Mouse (Mus musculus): ENCODE results near the gene Ppp6r1. TPM values are rescaled to one million over a fixed set of nuclear protein-coding genes. Genes with fewer than 3 reads are reported as not detected.

Ppp6r1 gene
- polyA plus RNA-seq, 2 experiments, result 7.9 to 86.9 TPM

- peaks cover 36% of the 10 kb centered on the region for H3K36me3 ChIP-seq (ENCODE audit: control insufficient read depth, insufficient read depth, low read length)
- peak overlapping the region; percentile 89 for H3K4me3 ChIP-seq (replicated peaks; ENCODE audit: low read length)
- peak; percentile 58 for ATAC-seq (ENCODE audit: low FRiP score, low read depth)
- H3K4me1 ChIP-seq (ENCODE audit: control insufficient read depth, insufficient read depth, low read length), result peaks cover 7% of the 10 kb centered on the region; the same call in 1 of the 2 replicates
- WGBS, result 5% methylated on average over 27 of the region's 35 CpGs
- peak overlapping the region; percentile 93 for H3K27ac ChIP-seq (replicated peaks; ENCODE audit: low read depth, low read length)
- no peak for TF ChIP-seq POLR2A (IDR thresholded peaks at IDR 0.05; ENCODE audit: borderline replicate concordance, extremely low read depth, insufficient read depth, insufficient read length)
- H3K9me3 ChIP-seq (ENCODE audit: control insufficient read depth, low read length), result no peaks in the 10 kb centered on the region
- no peaks in the 10 kb centered on the region for H3K27me3 ChIP-seq (ENCODE audit: control insufficient read depth, insufficient read depth, low read length)
- peak overlapping the region; percentile 99 for H3K9ac ChIP-seq (ENCODE audit: low read depth, low read length, severe bottlenecking)
- H3K4me2 ChIP-seq (replicated peaks; ENCODE audit: low read depth, low read length, severe bottlenecking), result peak overlapping the region; percentile 80
- no peak for DNase-seq (ENCODE audit: low spot score)
Observed at GRCm38 (mm10) chr7:4690951-4691653, 32.3 kb upstream of the Ppp6r1 start.

- Histone ChIP-seq H3K4me3 (replicated peaks; ENCODE audit: low read length) (peak within 1 kb of the TSS; percentile 89), H3K9me3 (ENCODE audit: control insufficient read depth, low read length) (no peaks in the 10 kb centered on the region), H3K4me2 (replicated peaks; ENCODE audit: low read depth, low read length, severe bottlenecking) (peak within 1 kb of the TSS; percentile 80), H3K4me1 (ENCODE audit: control insufficient read depth, insufficient read depth, low read length) (peaks cover 7% of the 10 kb centered on the region; the same call in 1 of the 2 replicates), H3K9ac (ENCODE audit: low read depth, low read length, severe bottlenecking) (peak within 1 kb of the TSS; percentile 99), H3K27ac (replicated peaks; ENCODE audit: low read depth, low read length) (peak within 1 kb of the TSS; percentile 93), H3K27me3 (ENCODE audit: control insufficient read depth, insufficient read depth, low read length) (no peaks in the 10 kb centered on the region), H3K36me3 (ENCODE audit: control insufficient read depth, insufficient read depth, low read length) (peaks cover 29% of the 10 kb centered on the region)
- ATAC-seq (ENCODE audit: low FRiP score, low read depth) (peak; percentile 87), DNase-seq (ENCODE audit: low spot score) (peak; percentile 70)
- TF ChIP-seq POLR2A (IDR thresholded peaks at IDR 0.05; ENCODE audit: borderline replicate concordance, extremely low read depth, insufficient read depth, insufficient read length), result no peak
- WGBS, result 4% methylated on average over 7 of the region's 18 CpGs
Observed at GRCm38 (mm10) chr7:4690387-4690786, 31.6 kb upstream of the Ppp6r1 start, which contains the start of gene Brsk1. TSS of gene Brsk1 (plus strand) at chr7:4690604.

GRCm38 (mm10) chr7:4684632-4685417 is 26.0 kb upstream of the Ppp6r1 start, which contains the start of gene Hspbp1:
TSS of gene Hspbp1 (minus strand) at chr7:4685068.
- 0% methylated on average over 32 of the region's 32 CpGs for WGBS

GRCm38 (mm10) chr7:4684203-4684602 is 25.4 kb upstream of the Ppp6r1 start:
- Histone ChIP-seq H3K27ac (replicated peaks; ENCODE audit: low read depth, low read length) (no peak overlapping the region; the same call in 1 of the 2 replicates), H3K27me3 (ENCODE audit: control insufficient read depth, insufficient read depth, low read length) (no peaks in the 10 kb centered on the region), H3K9ac (ENCODE audit: low read depth, low read length, severe bottlenecking) (peak overlapping the region; percentile 58), H3K4me3 (replicated peaks; ENCODE audit: low read length) (peak overlapping the region; percentile 73), H3K4me1 (ENCODE audit: control insufficient read depth, insufficient read depth, low read length) (peaks cover 8% of the 10 kb centered on the region), H3K36me3 (ENCODE audit: control insufficient read depth, insufficient read depth, low read length) (peaks cover 21% of the 10 kb centered on the region), H3K4me2 (replicated peaks; ENCODE audit: low read depth, low read length, severe bottlenecking) (peak overlapping the region; percentile 86), H3K9me3 (ENCODE audit: control insufficient read depth, low read length) (no peaks in the 10 kb centered on the region)
- no peak for TF ChIP-seq POLR2A (IDR thresholded peaks at IDR 0.05; ENCODE audit: borderline replicate concordance, extremely low read depth, insufficient read depth, insufficient read length)
- ATAC-seq (ENCODE audit: low FRiP score, low read depth), result no peak
- WGBS, result 0% methylated on average over 13 of the region's 13 CpGs
- no peak for DNase-seq (ENCODE audit: low spot score)

More at GRCm38 (mm10) chr7:4684632-4685417, 26.0 kb upstream of the Ppp6r1 start, which contains the start of gene Hspbp1:
- H3K27ac ChIP-seq (replicated peaks; ENCODE audit: low read depth, low read length), result peak within 1 kb of the TSS; percentile 70
- H3K4me1 ChIP-seq (ENCODE audit: control insufficient read depth, insufficient read depth, low read length), result peaks cover 8% of the 10 kb centered on the region
- DNase-seq (ENCODE audit: low spot score), result peak; percentile 97
- peaks cover 20% of the 10 kb centered on the region for H3K36me3 ChIP-seq (ENCODE audit: control insufficient read depth, insufficient read depth, low read length)
- peak within 1 kb of the TSS; percentile 73 for H3K4me3 ChIP-seq (replicated peaks; ENCODE audit: low read length)
- no peaks in the 10 kb centered on the region for H3K27me3 ChIP-seq (ENCODE audit: control insufficient read depth, insufficient read depth, low read length)
- H3K9me3 ChIP-seq (ENCODE audit: control insufficient read depth, low read length), result no peaks in the 10 kb centered on the region
- TF ChIP-seq POLR2A (IDR thresholded peaks at IDR 0.05; ENCODE audit: borderline replicate concordance, extremely low read depth, insufficient read depth, insufficient read length), result no peak
- ATAC-seq (ENCODE audit: low FRiP score, low read depth), result peak; percentile 97
- peak within 1 kb of the TSS; percentile 86 for H3K4me2 ChIP-seq (replicated peaks; ENCODE audit: low read depth, low read length, severe bottlenecking)
- H3K9ac ChIP-seq (ENCODE audit: low read depth, low read length, severe bottlenecking), result peak within 1 kb of the TSS; percentile 58

GRCm38 (mm10) chr7:4683307-4683706 is 24.5 kb upstream of the Ppp6r1 start:
- DNase-seq (ENCODE audit: low spot score), result no peak
- peaks cover 8% of the 10 kb centered on the region for H3K4me1 ChIP-seq (ENCODE audit: control insufficient read depth, insufficient read depth, low read length)
- peaks cover 25% of the 10 kb centered on the region for H3K36me3 ChIP-seq (ENCODE audit: control insufficient read depth, insufficient read depth, low read length)
- no peak overlapping the region for H3K9ac ChIP-seq (ENCODE audit: low read depth, low read length, severe bottlenecking)
- H3K4me3 ChIP-seq (replicated peaks; ENCODE audit: low read length), result no peak overlapping the region
- WGBS, result 79% methylated on average over 5 of the region's 5 CpGs
- H3K9me3 ChIP-seq (ENCODE audit: control insufficient read depth, low read length), result no peaks in the 10 kb centered on the region
- no peak overlapping the region for H3K4me2 ChIP-seq (replicated peaks; ENCODE audit: low read depth, low read length, severe bottlenecking)
- no peak for TF ChIP-seq POLR2A (IDR thresholded peaks at IDR 0.05; ENCODE audit: borderline replicate concordance, extremely low read depth, insufficient read depth, insufficient read length)
- no peak for ATAC-seq (ENCODE audit: low FRiP score, low read depth)
- H3K27me3 ChIP-seq (ENCODE audit: control insufficient read depth, insufficient read depth, low read length), result no peaks in the 10 kb centered on the region
- no peak overlapping the region for H3K27ac ChIP-seq (replicated peaks; ENCODE audit: low read depth, low read length)

Data from limb, embryonic 14.5 days (tissue).